Mouse (Mus musculus) lung, adult 2 months (tissue): ENCODE measurements around the gene Saysd1. TPM values are rescaled to one million over a fixed set of nuclear protein-coding genes. Genes with fewer than 3 reads are reported as not detected.

ENCODE experiments used
- DNase-seq: peaks from one replicate; pipeline ENCODE4 v3.0.0; 2022
- H3K4me1 ChIP-seq: fragments of 200-500 bp; 2 replicates; pipeline ENCODE4 v1.6.1; 2011; ENCODE audit warnings: low read length; ENCODE audit not compliant: control insufficient read depth, insufficient read depth
- H3K4me3 ChIP-seq: fragments of 200-500 bp; replicated peaks from 2 replicates; pipeline ENCODE3; 2011; ENCODE audit warnings: low read depth, mild to moderate bottlenecking, control low read depth, low read length; ENCODE audit errors: extremely low read depth
- CTCF ChIP-seq: fragments of 200-500 bp; IDR thresholded peaks from 2 replicates; pipeline ENCODE4 v1.5.1; 2011; ENCODE audit warnings: mild to moderate bottlenecking, low read length, control low read depth; ENCODE audit not compliant: insufficient read depth
- POLR2A ChIP-seq: fragments of 200-500 bp; IDR thresholded peaks from 2 replicates; pipeline ENCODE4 v1.6.1; 2011; ENCODE audit warnings: low read depth, mild to moderate bottlenecking, control low read depth, low read length, borderline replicate concordance; ENCODE audit errors: extremely low read depth
- WGBS: fragments of 180-500 bp; shearing (Covaris S2); methylation state at CpG from one replicate; pipeline ENCODE4 v1.1.7; 2018; 5-methylcytosine and 5-hydroxymethylcytosine counted together
- polyA plus RNA-seq: library from polyadenylated mRNA; depleted of rRNA; stranded (reverse); fragments of >200 nt; gene quantifications from 2 replicates; pipeline ENCODE4 v1.2.3, GENCODE M21; 2012

Saysd1 gene
- polyA plus RNA-seq, 1 experiment = 9.9 TPM

DNA sequence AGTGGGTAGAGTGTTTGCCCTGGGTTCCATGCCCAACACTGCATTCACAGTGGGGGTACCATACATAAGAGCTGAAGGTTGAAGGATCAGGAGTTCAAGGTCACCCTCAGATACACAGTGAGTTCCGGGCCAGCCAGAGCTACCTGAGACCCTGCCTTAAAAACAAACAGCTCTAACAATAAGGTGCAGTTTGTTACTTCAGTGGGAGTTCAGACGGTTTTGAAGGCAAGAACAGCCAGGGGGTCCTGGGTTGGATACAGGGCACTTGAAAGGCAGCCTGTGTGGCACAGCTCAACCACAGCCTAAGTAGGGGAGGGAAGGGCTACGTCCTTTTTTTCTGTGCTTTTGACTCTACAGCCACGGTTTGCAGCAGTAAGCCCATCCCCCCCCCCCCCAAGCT, 40.3 kb upstream of the Saysd1 start:
- Histone ChIP-seq H3K4me3 (no peak overlapping the region), H3K4me1 (peaks cover 3% of the 10 kb centered on the region; the same call in 1 of the 2 replicates)
- no peak for TF ChIP-seq CTCF
- TF ChIP-seq POLR2A = no peak
- 37% methylated on average over 4 of the region's 4 CpGs for WGBS
- no peak for DNase-seq

GRCm38 (mm10) chr14:20177494-20178123, 39.3 kb upstream of the Saysd1 start:
- 57% methylated on average over 9 of the region's 9 CpGs for WGBS
- Histone ChIP-seq H3K4me1 (peaks cover 5% of the 10 kb centered on the region), H3K4me3 (no peak overlapping the region)
- DNase-seq = peak; percentile 52
- TF ChIP-seq POLR2A (no peak), CTCF (no peak)

GRCm38 (mm10) chr14:20175705-20176104, 37.4 kb upstream of the Saysd1 start:
- 93% methylated on average over 4 of the region's 4 CpGs for WGBS
- peaks cover 4% of the 10 kb centered on the region for H3K4me1 ChIP-seq
- no peak for TF ChIP-seq CTCF
- no peak for TF ChIP-seq POLR2A
- no peak overlapping the region for H3K4me3 ChIP-seq
- no peak for DNase-seq

DNA sequence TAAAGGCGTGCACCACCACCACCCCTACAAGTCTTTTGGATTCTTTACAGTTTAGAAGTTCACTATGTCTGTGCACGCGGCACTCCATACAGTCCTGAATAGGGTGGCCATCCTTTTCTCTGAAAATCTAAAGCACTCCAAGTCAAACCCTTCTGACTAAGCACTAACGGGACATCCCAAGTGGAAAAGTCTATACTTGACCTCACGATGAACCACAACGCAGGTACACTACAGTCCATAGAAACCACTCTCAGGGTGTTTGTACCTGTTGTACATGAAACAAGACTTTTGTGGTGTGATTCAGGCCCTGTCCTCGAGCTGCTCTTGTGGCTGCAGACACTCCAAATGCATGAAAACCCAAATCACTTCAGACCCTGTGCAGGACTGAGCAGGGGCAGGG, 36.8 kb upstream of the Saysd1 start:
- no peak for TF ChIP-seq CTCF
- no peak for TF ChIP-seq POLR2A
- H3K4me3 ChIP-seq = no peak overlapping the region
- DNase-seq = no peak
- peaks cover 4% of the 10 kb centered on the region for H3K4me1 ChIP-seq
- 77% methylated on average over 7 of the region's 7 CpGs for WGBS

GRCm38 (mm10) chr14:20174696-20175095, 36.4 kb upstream of the Saysd1 start:
- no peak for DNase-seq
- whole genome bisulfite sequencing = 77% methylated on average over 6 of the region's 6 CpGs
- Histone ChIP-seq H3K4me3 (no peak overlapping the region), H3K4me1 (peaks cover 4% of the 10 kb centered on the region)
- no peak for TF ChIP-seq CTCF
- no peak for TF ChIP-seq POLR2A

GRCm38 (mm10) chr14:20173873-20174490, 35.6 kb upstream of the Saysd1 start:
- Histone ChIP-seq H3K4me3 (no peak overlapping the region), H3K4me1 (peaks cover 4% of the 10 kb centered on the region)
- 69% methylated on average over 14 of the region's 14 CpGs for WGBS
- DNase-seq = no peak
- TF ChIP-seq CTCF = no peak
- no peak for TF ChIP-seq POLR2A

DNA sequence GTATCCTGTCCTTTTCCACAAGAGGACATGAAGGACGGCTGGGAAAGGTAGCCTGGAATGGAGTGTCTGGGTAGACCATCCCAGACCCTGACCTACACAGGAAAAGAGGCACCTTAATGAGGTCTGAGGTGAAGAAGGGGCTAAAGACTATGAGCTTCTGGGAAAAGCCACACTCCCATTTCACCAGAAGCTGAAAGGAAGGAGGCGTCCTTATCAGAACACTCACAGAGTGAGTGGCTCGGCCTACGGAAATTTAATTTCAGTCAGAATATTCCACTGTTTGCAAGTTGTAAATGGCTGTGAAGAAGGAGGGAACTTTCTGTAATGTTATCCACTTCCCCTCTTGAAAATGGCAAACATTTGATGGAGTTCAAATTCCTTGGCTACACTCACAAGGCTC, 34.6 kb upstream of the Saysd1 start:
- Histone ChIP-seq H3K4me3 (no peak overlapping the region), H3K4me1 (peaks cover 4% of the 10 kb centered on the region)
- TF ChIP-seq POLR2A = no peak
- TF ChIP-seq CTCF = no peak
- 53% methylated on average over 4 of the region's 4 CpGs for WGBS
- no peak for DNase-seq

GRCm38 (mm10) chr14:20172509-20172908, 34.2 kb upstream of the Saysd1 start:
- Histone ChIP-seq H3K4me1 (peaks cover 4% of the 10 kb centered on the region), H3K4me3 (no peak overlapping the region)
- WGBS = 63% methylated on average over 5 of the region's 5 CpGs
- DNase-seq = no peak
- TF ChIP-seq POLR2A = no peak
- no peak for TF ChIP-seq CTCF

DNA sequence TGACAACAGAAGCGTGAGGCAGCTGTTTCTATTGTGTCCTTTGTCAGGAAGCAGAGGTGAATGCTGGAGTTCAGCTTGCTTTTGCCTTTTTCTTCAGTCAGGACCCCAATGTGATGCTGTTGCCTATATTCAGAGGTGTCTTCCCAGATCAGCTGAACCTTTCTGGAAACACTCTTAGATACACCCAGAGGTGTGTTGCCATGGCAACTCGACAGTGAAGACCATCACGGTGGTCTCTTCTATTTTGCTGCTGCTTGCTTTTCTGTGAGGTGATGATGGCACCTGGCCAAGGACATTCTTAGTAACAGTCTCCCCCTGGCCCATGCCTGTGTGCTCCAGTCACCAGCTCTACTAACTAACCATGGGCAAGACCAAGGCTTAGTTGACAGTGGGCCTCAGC, 33.5 kb upstream of the Saysd1 start:
- no peak for TF ChIP-seq CTCF
- TF ChIP-seq POLR2A = no peak
- DNase-seq = no peak
- H3K4me1 ChIP-seq = peaks cover 4% of the 10 kb centered on the region
- WGBS = 63% methylated on average over 3 of the region's 3 CpGs
- no peak overlapping the region for H3K4me3 ChIP-seq

- DNase-seq = no peak
- no peak overlapping the region for H3K4me3 ChIP-seq
- peaks cover 4% of the 10 kb centered on the region for H3K4me1 ChIP-seq
- WGBS = 90% methylated on average over 4 of the region's 4 CpGs
- no peak for TF ChIP-seq CTCF
- no peak for TF ChIP-seq POLR2A
Observed at GRCm38 (mm10) chr14:20169251-20169650, 30.9 kb upstream of the Saysd1 start.
